Mouse (Mus musculus) embryonic facial prominence, embryonic 15.5 days (tissue): ENCODE measurements around the gene Igf1r. TPM values are rescaled to one million over a fixed set of nuclear protein-coding genes. Genes with fewer than 3 reads are reported as not detected.

Experiments
- ATAC-seq: fragments of 200-750 bp; cut with Nextera tagmentation; 2 replicates; pipeline ENCODE4 v1.8.0; 2017; ENCODE audit warnings: low read depth, moderate TSS enrichment; ENCODE audit not compliant: insufficient number of reproducible peaks, low FRiP score, low TSS enrichment
- H3K27ac ChIP-seq: fragments of 300-500 bp; sonication (generic); replicated peaks from 2 replicates; pipeline ENCODE4 v1.5.1; 2015; ENCODE audit warnings: mild to moderate bottlenecking, inconsistent platforms
- H3K27me3 ChIP-seq: fragments of 300-500 bp; sonication (generic); 2 replicates; pipeline ENCODE4 v1.6.1; 2015; ENCODE audit warnings: inconsistent platforms
- H3K36me3 ChIP-seq: fragments of 300-500 bp; sonication (generic); 2 replicates; pipeline ENCODE4 v1.6.1; 2015; ENCODE audit warnings: mild to moderate bottlenecking, inconsistent platforms
- H3K4me1 ChIP-seq: fragments of 300-500 bp; sonication (generic); 2 replicates; pipeline ENCODE4 v1.6.1; 2015; ENCODE audit warnings: inconsistent platforms
- H3K4me2 ChIP-seq: fragments of 300-500 bp; sonication (generic); replicated peaks from 2 replicates; pipeline ENCODE4 v1.6.1; 2015; ENCODE audit warnings: mild to moderate bottlenecking, inconsistent platforms
- H3K4me3 ChIP-seq: fragments of 300-500 bp; sonication (generic); replicated peaks from 2 replicates; pipeline ENCODE4 v1.5.1; 2015; ENCODE audit warnings: mild to moderate bottlenecking, inconsistent platforms
- H3K9ac ChIP-seq: fragments of 300-500 bp; sonication (generic); 2 replicates; pipeline ENCODE4 v1.6.1; 2015; ENCODE audit warnings: inconsistent platforms
- H3K9me3 ChIP-seq: fragments of 300-500 bp; sonication (generic); replicated peaks from 2 replicates; pipeline ENCODE4 v1.6.1; 2016; ENCODE audit warnings: inconsistent platforms
- WGBS: fragments of 180-500 bp; shearing (Covaris S2); methylation state at CpG from one replicate; pipeline ENCODE4 v1.1.7; 2015; 5-methylcytosine and 5-hydroxymethylcytosine counted together
- polyA plus RNA-seq: library from polyadenylated mRNA; unstranded; fragments of >200 nt; fragmentation: Nextera tagmentation; extraction: Ambion mirVana; gene quantifications from 2 replicates; pipeline ENCODE4 v1.2.1, GENCODE M21; 2015

Igf1r gene
- polyA plus RNA-seq, 1 experiment from 2014 or later = 26.2 TPM

GRCm38 (mm10) chr7:67958045-67958444 lies 5.4 kb downstream of the Igf1r start:
- Histone ChIP-seq H3K9ac (no peak overlapping the region), H3K4me3 (no peak overlapping the region), H3K36me3 (no peaks in the 10 kb centered on the region), H3K4me1 (peaks cover 60% of the 10 kb centered on the region), H3K27me3 (no peaks in the 10 kb centered on the region), H3K27ac (no peak overlapping the region), H3K9me3 (no peaks in the 10 kb centered on the region), H3K4me2 (no peak overlapping the region)
- no peak for ATAC-seq
- 53% methylated on average over 18 of the region's 18 CpGs for WGBS

- H3K36me3 ChIP-seq = no peaks in the 10 kb centered on the region
- H3K27ac ChIP-seq = no peak overlapping the region
- H3K4me1 ChIP-seq = peaks cover 53% of the 10 kb centered on the region
- H3K4me2 ChIP-seq = no peak overlapping the region
- no peak overlapping the region for H3K4me3 ChIP-seq
- ATAC-seq = no peak
- WGBS = 56% methylated on average over 9 of the region's 9 CpGs
- no peaks in the 10 kb centered on the region for H3K9me3 ChIP-seq
- no peaks in the 10 kb centered on the region for H3K27me3 ChIP-seq
- no peak overlapping the region for H3K9ac ChIP-seq
These were observed 8.1 kb downstream of the Igf1r start for GRCm38 (mm10) chr7:67960701-67961100.

- 15% methylated on average over 14 of the region's 14 CpGs for WGBS
- ATAC-seq = no peak
- H3K4me1 ChIP-seq = peaks cover 51% of the 10 kb centered on the region
These were observed 9.1 kb downstream of the Igf1r start for GRCm38 (mm10) chr7:67961567-67962267.

DNA sequence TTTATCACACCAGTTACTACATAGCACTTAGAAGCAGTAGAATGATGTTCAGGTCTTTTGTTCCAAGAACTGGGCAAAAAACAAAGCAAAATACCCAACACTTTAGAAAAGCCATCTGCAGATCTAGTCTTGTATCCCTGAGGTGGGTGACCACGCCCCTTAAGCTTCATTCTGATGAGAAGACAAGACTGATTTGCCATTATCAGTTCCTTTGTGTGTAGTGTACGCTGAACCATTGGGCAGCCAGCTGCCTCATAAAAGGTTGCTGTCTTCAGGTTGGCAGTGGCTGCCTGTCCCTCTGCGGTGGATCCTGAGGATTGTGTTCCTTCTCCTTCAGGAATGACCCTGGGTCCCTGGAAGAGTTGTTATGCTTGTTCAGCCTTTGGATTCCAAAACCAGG lies 11.1 kb downstream of the Igf1r start:
- H3K36me3 ChIP-seq = no peaks in the 10 kb centered on the region
- no peak for ATAC-seq
- no peaks in the 10 kb centered on the region for H3K27me3 ChIP-seq
- H3K4me3 ChIP-seq = no peak overlapping the region
- H3K9ac ChIP-seq = no peak overlapping the region
- WGBS = 87% methylated on average over 3 of the region's 3 CpGs
- H3K4me1 ChIP-seq = peaks cover 47% of the 10 kb centered on the region
- no peaks in the 10 kb centered on the region for H3K9me3 ChIP-seq
- no peak overlapping the region for H3K27ac ChIP-seq
- H3K4me2 ChIP-seq = no peak overlapping the region

More at GRCm38 (mm10) chr7:67961567-67962267, 9.1 kb downstream of the Igf1r start:
- Histone ChIP-seq H3K36me3 (no peaks in the 10 kb centered on the region), H3K4me2 (no peak overlapping the region), H3K4me3 (no peak overlapping the region), H3K27ac (no peak overlapping the region), H3K27me3 (no peaks in the 10 kb centered on the region), H3K9me3 (no peaks in the 10 kb centered on the region), H3K9ac (no peak overlapping the region)

DNA sequence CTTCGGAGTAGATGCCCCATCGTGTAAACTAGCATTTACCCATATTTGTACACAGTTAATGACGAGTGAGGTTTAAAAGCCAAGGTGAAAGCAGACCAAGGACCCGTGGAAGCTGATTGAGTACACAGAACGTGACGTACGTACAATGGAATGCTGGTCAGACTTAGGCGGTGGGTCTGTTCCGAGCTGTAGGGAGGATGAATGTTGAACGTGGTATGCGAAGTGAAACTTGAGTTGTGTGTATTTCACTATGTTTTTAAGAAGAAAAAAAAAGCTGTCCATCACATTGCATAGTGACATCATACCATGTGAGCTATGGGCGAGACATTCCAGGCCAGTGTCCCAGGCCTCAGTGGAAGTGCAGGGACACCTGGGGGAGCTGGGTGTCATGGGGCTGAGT lies 15.8 kb downstream of the Igf1r start:
- Histone ChIP-seq H3K36me3 (no peaks in the 10 kb centered on the region), H3K4me1 (peaks cover 62% of the 10 kb centered on the region), H3K9me3 (no peaks in the 10 kb centered on the region), H3K27me3 (no peaks in the 10 kb centered on the region), H3K27ac (no peak overlapping the region), H3K4me2 (no peak overlapping the region), H3K9ac (no peak overlapping the region), H3K4me3 (no peak overlapping the region)
- ATAC-seq = no peak
- 67% methylated on average over 12 of the region's 12 CpGs for WGBS

DNA sequence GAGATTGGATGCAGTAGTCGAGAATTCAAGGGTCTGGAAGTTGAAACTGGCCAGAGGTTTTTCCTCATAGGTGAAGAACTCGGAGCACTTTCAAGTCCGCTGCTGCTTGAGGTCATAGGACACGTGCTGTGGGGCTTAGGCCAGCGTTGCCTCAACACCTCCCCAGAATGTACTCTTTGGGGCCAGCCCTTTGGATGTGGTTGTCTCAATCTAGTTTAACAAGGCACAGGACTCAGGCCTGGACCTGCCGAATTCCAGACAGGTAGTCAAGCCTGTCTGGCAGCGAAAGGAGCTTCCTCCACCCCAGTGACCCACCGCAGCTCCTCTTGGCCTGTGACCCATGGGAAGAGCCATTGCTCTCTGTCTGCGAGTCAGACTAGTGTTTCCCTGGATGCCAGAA lies 16.4 kb downstream of the Igf1r start:
- WGBS = 66% methylated on average over 9 of the region's 9 CpGs
- Histone ChIP-seq H3K27me3 (no peaks in the 10 kb centered on the region), H3K4me3 (no peak overlapping the region), H3K9me3 (no peaks in the 10 kb centered on the region), H3K4me2 (no peak overlapping the region), H3K27ac (no peak overlapping the region), H3K36me3 (no peaks in the 10 kb centered on the region), H3K9ac (no peak overlapping the region), H3K4me1 (peaks cover 69% of the 10 kb centered on the region)
- no peak for ATAC-seq

- H3K27ac ChIP-seq = peak overlapping the region; percentile 44
- H3K9ac ChIP-seq = no peak overlapping the region
- H3K4me1 ChIP-seq = peaks cover 46% of the 10 kb centered on the region
- H3K36me3 ChIP-seq = no peaks in the 10 kb centered on the region
- WGBS = 16% methylated on average over 15 of the region's 15 CpGs
- peak overlapping the region; percentile 13; the same call in 1 of the 2 replicates for H3K4me2 ChIP-seq
- no peak for ATAC-seq
- H3K9me3 ChIP-seq = no peaks in the 10 kb centered on the region
- H3K4me3 ChIP-seq = no peak overlapping the region
- no peaks in the 10 kb centered on the region for H3K27me3 ChIP-seq
These were observed 20.8 kb downstream of the Igf1r start for GRCm38 (mm10) chr7:67973180-67974014.

DNA sequence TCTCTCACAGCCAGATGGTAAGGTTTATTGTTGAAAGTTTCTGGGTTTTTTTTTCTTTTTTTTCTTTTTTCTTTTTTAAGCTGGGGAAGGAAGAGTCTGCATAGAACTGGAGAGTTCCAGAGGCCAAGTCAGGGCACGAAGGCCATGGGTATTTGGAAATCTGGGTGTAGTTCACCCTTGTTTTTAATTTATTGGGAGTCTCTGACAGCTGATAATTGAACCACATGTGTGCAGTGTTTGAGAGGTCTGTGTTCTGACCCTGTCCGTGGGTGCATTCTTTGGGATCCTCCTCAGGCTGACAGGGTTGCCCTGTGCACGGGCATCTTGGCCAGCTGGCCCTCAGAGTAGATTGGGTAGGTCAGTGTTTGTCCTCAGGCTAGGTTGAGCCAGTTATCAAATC lies 29.3 kb downstream of the Igf1r start:
- 31% methylated on average over 3 of the region's 3 CpGs for WGBS
- H3K4me1 ChIP-seq = peaks cover 41% of the 10 kb centered on the region
- no peak for ATAC-seq

DNA sequence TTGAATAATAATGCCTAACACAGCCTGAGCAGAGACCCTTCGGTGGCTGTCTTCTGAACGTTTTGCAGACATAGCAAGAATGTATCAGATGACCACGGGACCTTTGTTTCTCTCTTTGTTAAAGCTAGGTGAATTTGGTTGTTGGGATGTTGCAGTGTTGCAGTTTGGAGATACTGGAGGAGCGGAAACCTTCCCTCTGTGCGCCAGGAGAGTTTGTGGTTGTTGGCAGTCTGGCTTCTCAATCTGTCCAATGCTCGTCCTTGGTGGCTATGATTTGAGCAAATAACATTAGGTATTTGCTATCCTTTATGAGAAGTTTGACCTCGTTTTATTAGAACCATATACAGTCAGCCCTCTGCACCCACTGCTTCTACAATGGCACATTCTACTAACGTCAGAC lies 30.2 kb downstream of the Igf1r start:
- H3K4me1 ChIP-seq = peaks cover 43% of the 10 kb centered on the region
- no peaks in the 10 kb centered on the region for H3K36me3 ChIP-seq
- WGBS = 41% methylated on average over 8 of the region's 8 CpGs

More for the DNA sequence above, 29.3 kb downstream of the Igf1r start:
- Histone ChIP-seq H3K9me3 (no peaks in the 10 kb centered on the region), H3K27me3 (no peaks in the 10 kb centered on the region), H3K9ac (no peak overlapping the region), H3K27ac (no peak overlapping the region), H3K36me3 (no peaks in the 10 kb centered on the region), H3K4me3 (no peak overlapping the region), H3K4me2 (no peak overlapping the region)

DNA sequence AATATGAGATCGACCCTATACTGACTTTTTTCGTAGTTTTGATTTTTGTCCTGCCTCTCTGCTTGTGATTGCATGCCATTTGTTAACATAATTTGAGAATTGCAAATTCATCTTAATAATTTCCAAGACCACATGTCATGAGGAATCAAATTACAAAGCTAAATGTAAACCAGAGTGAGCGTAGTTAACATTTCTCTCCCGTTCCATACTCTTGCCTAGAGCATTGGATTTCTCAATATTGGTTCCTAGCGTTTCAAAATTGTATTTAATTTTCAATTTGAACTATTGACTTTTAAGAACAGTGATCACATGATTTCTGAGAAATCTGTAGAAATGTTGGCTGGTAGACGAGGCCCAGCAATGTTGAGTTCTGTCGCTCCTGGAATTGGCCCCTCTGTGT lies 30.8 kb downstream of the Igf1r start:
- H3K4me3 ChIP-seq = no peak overlapping the region
- no peak overlapping the region for H3K9ac ChIP-seq
- H3K4me1 ChIP-seq = peaks cover 43% of the 10 kb centered on the region
- no peaks in the 10 kb centered on the region for H3K9me3 ChIP-seq
- H3K27me3 ChIP-seq = no peaks in the 10 kb centered on the region
- no peak overlapping the region for H3K4me2 ChIP-seq
- WGBS = 45% methylated on average over 7 of the region's 7 CpGs
- no peaks in the 10 kb centered on the region for H3K36me3 ChIP-seq
- no peak overlapping the region for H3K27ac ChIP-seq
- no peak for ATAC-seq

More for the DNA sequence above, 30.2 kb downstream of the Igf1r start:
- no peak overlapping the region for H3K4me3 ChIP-seq
- no peak for ATAC-seq
- no peaks in the 10 kb centered on the region for H3K9me3 ChIP-seq
- H3K4me2 ChIP-seq = no peak overlapping the region
- no peak overlapping the region for H3K9ac ChIP-seq
- H3K27me3 ChIP-seq = no peaks in the 10 kb centered on the region
- no peak overlapping the region for H3K27ac ChIP-seq

- Histone ChIP-seq H3K27ac (no peak overlapping the region), H3K27me3 (no peaks in the 10 kb centered on the region), H3K4me3 (no peak overlapping the region), H3K4me2 (no peak overlapping the region), H3K4me1 (peaks cover 46% of the 10 kb centered on the region), H3K36me3 (no peaks in the 10 kb centered on the region), H3K9me3 (no peaks in the 10 kb centered on the region), H3K9ac (no peak overlapping the region)
- WGBS = 56% methylated on average over 5 of the region's 5 CpGs
- ATAC-seq = no peak
These were observed 32.4 kb downstream of the Igf1r start for GRCm38 (mm10) chr7:67985003-67985416.
